Mouse (Mus musculus) forebrain, embryonic 16.5 days (tissue): ENCODE data around the gene Hspb7. TPM values are rescaled to one million over a fixed set of nuclear protein-coding genes. Genes with fewer than 3 reads are reported as not detected.

Source experiments
- ATAC-seq: fragments of 200-750 bp; cut with Nextera tagmentation; 2 replicates; pipeline ENCODE4 v1.8.0; 2017; ENCODE audit warnings: mild to moderate bottlenecking, moderate library complexity
- H3K27ac ChIP-seq: fragments of 300-500 bp; sonication (generic); 2 replicates; pipeline ENCODE4 v1.5.1; 2014; ENCODE audit warnings: low read length, control low read depth
- H3K27me3 ChIP-seq: fragments of 300-500 bp; sonication (generic); replicated peaks from 2 replicates; pipeline ENCODE4 v1.6.1; 2014; ENCODE audit warnings: low read length; ENCODE audit not compliant: control insufficient read depth, insufficient read depth
- H3K36me3 ChIP-seq: fragments of 300-500 bp; sonication (generic); 2 replicates; pipeline ENCODE4 v1.6.1; 2014; ENCODE audit not compliant: control insufficient read depth, insufficient read depth
- H3K4me1 ChIP-seq: fragments of 300-500 bp; sonication (generic); replicated peaks from 2 replicates; pipeline ENCODE4 v1.6.1; 2014; ENCODE audit warnings: low read length; ENCODE audit not compliant: control insufficient read depth, insufficient read depth
- H3K4me2 ChIP-seq: fragments of 300-500 bp; sonication (generic); 2 replicates; pipeline ENCODE4 v1.6.1; 2014; ENCODE audit warnings: mild to moderate bottlenecking, low read length, control low read depth
- H3K4me3 ChIP-seq: fragments of 300-500 bp; sonication (generic); replicated peaks from 2 replicates; pipeline ENCODE4 v1.5.1; 2014; ENCODE audit warnings: mild to moderate bottlenecking, low read length, control low read depth
- H3K9ac ChIP-seq: fragments of 300-500 bp; sonication (generic); replicated peaks from 2 replicates; pipeline ENCODE4 v1.6.1; 2014; ENCODE audit warnings: low read depth, low read length, control low read depth
- H3K9me3 ChIP-seq: fragments of 300-500 bp; sonication (generic); 2 replicates; pipeline ENCODE4 v1.6.1; 2016; ENCODE audit warnings: low read length; ENCODE audit not compliant: control insufficient read depth
- WGBS: fragments of 180-500 bp; shearing (Covaris S2); extraction: QIAGEN DNeasy Blood & Tissue Kit; methylation state at CpG from one replicate; pipeline ENCODE4 v1.1.7; 2014; 5-methylcytosine and 5-hydroxymethylcytosine counted together
- polyA plus RNA-seq: library from polyadenylated mRNA; unstranded; fragments of >200 nt; fragmentation: Nextera tagmentation; extraction: Ambion mirVana; gene quantifications from 2 replicates; pipeline ENCODE4 v1.2.1, GENCODE M21; 2015

The Hspb7 gene
- polyA plus RNA-seq, 1 experiment from 2014 or later, result not detected

- H3K27ac ChIP-seq, result no peak overlapping the region
- H3K9ac ChIP-seq, result no peak overlapping the region
- peaks cover 67% of the 10 kb centered on the region for H3K36me3 ChIP-seq
- no peak for ATAC-seq
- H3K4me3 ChIP-seq, result no peak overlapping the region
- H3K9me3 ChIP-seq, result no peaks in the 10 kb centered on the region
- WGBS, result 93% methylated on average over 32 of the region's 32 CpGs
- peaks cover 7% of the 10 kb centered on the region for H3K4me1 ChIP-seq
- no peaks in the 10 kb centered on the region for H3K27me3 ChIP-seq
- no peak overlapping the region for H3K4me2 ChIP-seq
Measured at GRCm38 (mm10) chr4:141472641-141473321, 52.2 kb downstream of the Hspb7 start.

- H3K27me3 ChIP-seq, result no peaks in the 10 kb centered on the region
- no peak overlapping the region for H3K4me2 ChIP-seq
- no peak for ATAC-seq
- H3K9me3 ChIP-seq, result no peaks in the 10 kb centered on the region
- 85% methylated on average over 19 of the region's 19 CpGs for WGBS
- H3K4me1 ChIP-seq, result peaks cover 14% of the 10 kb centered on the region
- H3K4me3 ChIP-seq, result no peak overlapping the region
- no peak overlapping the region for H3K9ac ChIP-seq
- H3K27ac ChIP-seq, result no peak overlapping the region
- peaks cover 57% of the 10 kb centered on the region for H3K36me3 ChIP-seq
Measured at GRCm38 (mm10) chr4:141474431-141474830, 53.9 kb downstream of the Hspb7 start.

Other genes with a start within 250 kb of the Hspb7 start
- gene Rsg1, start 206.8 kb upstream of the Hspb7 start, polyA plus RNA-seq, result 8.3 and 11.0 TPM in 2 replicates
- gene Arhgef19, start 181.3 kb upstream of the Hspb7 start, polyA plus RNA-seq, result 0.71 and 1.1 TPM in 2 replicates
- 0.92 and 1.5 TPM in 2 replicates for gene Epha2, start 119.5 kb upstream of the Hspb7 start, polyA plus RNA-seq
- gene Fam131c, start 52.6 kb upstream of the Hspb7 start, polyA plus RNA-seq, result 11.6 and 19.8 TPM in 2 replicates
- gene Clcnka, start 22.1 kb upstream of the Hspb7 start, polyA plus RNA-seq, result not detected in 2 replicates
- gene Clcnkb, start 4.8 kb upstream of the Hspb7 start, polyA plus RNA-seq, result 0.10 TPM in 1 of 2 replicates, not detected in the other
- not detected in 2 replicates for gene Srarp, start 15.3 kb downstream of the Hspb7 start, polyA plus RNA-seq
- gene Zbtb17, start 23.9 kb downstream of the Hspb7 start, polyA plus RNA-seq, result 62.0 and 64.2 TPM in 2 replicates
- 16.0 and 19.1 TPM in 2 replicates for gene Spen, start 117.8 kb downstream of the Hspb7 start, polyA plus RNA-seq
- gene Fblim1, start 185.3 kb downstream of the Hspb7 start, polyA plus RNA-seq, result 18.8 and 27.8 TPM in 2 replicates
- gene Tmem82, start 197.9 kb downstream of the Hspb7 start, polyA plus RNA-seq, result 0.13 and 0.19 TPM in 2 replicates
- 0.08 TPM in 1 of 2 replicates, not detected in the other for gene Slc25a34, start 203.0 kb downstream of the Hspb7 start, polyA plus RNA-seq
- 5.0 and 7.0 TPM in 2 replicates for gene Plekhm2, start 244.1 kb downstream of the Hspb7 start, polyA plus RNA-seq